19 mouse cellular contexts compared by ENCODE assay signal in the genomic region with DNA sequence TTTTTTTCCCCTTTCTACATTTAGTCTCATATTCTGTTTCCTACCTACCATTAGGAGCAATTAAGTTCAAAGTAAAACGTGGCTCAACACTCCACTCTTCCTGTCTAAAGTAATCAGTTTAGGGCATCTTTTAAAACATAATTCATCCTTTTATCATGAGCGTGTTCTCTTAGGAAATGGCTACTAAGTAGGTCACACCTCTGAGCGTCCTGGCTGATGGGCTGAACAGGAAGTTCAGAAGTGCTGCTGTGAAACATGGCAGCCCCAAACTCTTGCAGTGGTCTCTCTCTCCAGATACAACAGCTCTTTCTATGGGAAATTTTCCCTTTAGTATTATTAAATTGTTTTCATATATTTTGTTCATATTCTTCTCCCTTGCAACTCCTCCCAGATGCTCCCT.
"Had no signal": no experiment of that assay in that cellular context is flagged by ENCODE, and none has a peak within 500 bp of the region (broad histone marks: within the 10 kb centered on the region; RNA-seq: fewer than 3 reads in every experiment).

No protein-coding gene starts in this region.

- H3K36me3 ChIP-seq: liver, embryonic 15.5 days; lung, embryonic 15.5 days; midbrain, embryonic 10.5 days; midbrain, embryonic 12.5 days; neural tube, embryonic 12.5 days; stomach, embryonic 15.5 days had no signal

- H3K4me2 ChIP-seq: liver, embryonic 15.5 days; lung, embryonic 15.5 days; midbrain, embryonic 12.5 days; neural tube, embryonic 12.5 days; stomach, embryonic 15.5 days had no signal

- H3K9me3 ChIP-seq: liver, embryonic 15.5 days; lung, embryonic 15.5 days; midbrain, embryonic 10.5 days; midbrain, embryonic 12.5 days; neural tube, embryonic 12.5 days; stomach, embryonic 15.5 days had no signal

- H3K27me3 ChIP-seq: liver, embryonic 15.5 days; lung, embryonic 15.5 days; midbrain, embryonic 12.5 days; neural tube, embryonic 12.5 days; stomach, embryonic 15.5 days had no signal

- DNase-seq: liver, postnatal 0 days; lung, adult 2 months; lung, postnatal 14 days; lung, postnatal 36 days; midbrain, embryonic 14.5 days; right cerebral cortex, postnatal 14 days; thymus, adult 2 months; thymus, postnatal 14 days; thymus, postnatal 36 days had no signal

- H3K27ac ChIP-seq: liver, embryonic 15.5 days; lung, embryonic 15.5 days; macrophage; midbrain, embryonic 10.5 days; midbrain, embryonic 12.5 days; neural tube, embryonic 12.5 days; stomach, embryonic 15.5 days had no signal

- H3K4me3 ChIP-seq: liver, embryonic 15.5 days; lung, embryonic 15.5 days; midbrain, embryonic 10.5 days; midbrain, embryonic 12.5 days; myocyte; neural tube, embryonic 12.5 days; stomach, embryonic 15.5 days had no signal

- H3K9ac ChIP-seq: liver, embryonic 15.5 days; liver, postnatal 0 days; lung, embryonic 15.5 days; midbrain, embryonic 12.5 days; neural tube, embryonic 12.5 days; stomach, embryonic 15.5 days had no signal

- ATAC-seq: liver, postnatal 0 days; lung, postnatal 0 days; midbrain, embryonic 16.5 days had no signal

- H3K4me1 ChIP-seq: liver, embryonic 15.5 days; lung, embryonic 15.5 days; midbrain, embryonic 10.5 days; midbrain, embryonic 12.5 days; neural tube, embryonic 12.5 days; stomach, embryonic 15.5 days had no signal
